Mouse (Mus musculus) CH12F3 (cell line): ENCODE measurements around the gene 9230102O04Rik.

Experiments used
- in situ Hi-C: fragments of 300-500 bp; cut with MboI; formaldehyde crosslinking; loops from 2 replicates; pipeline ENCODE4 v1.14.3; 2020; ENCODE audit warnings: low sequenced_read_pairs

The 9230102O04Rik gene

GRCm38 (mm10) chr2:9873757-9874156 lies 15.6 kb downstream of the 9230102O04Rik start:
- in situ Hi-C loops = no loop called here

GRCm38 (mm10) chr2:9872682-9873081 lies 16.7 kb downstream of the 9230102O04Rik start:
- in situ Hi-C loops = no loop called here

GRCm38 (mm10) chr2:9871798-9872197 lies 17.5 kb downstream of the 9230102O04Rik start:
- in situ Hi-C loops = no loop called here

- in situ Hi-C loops = no loop called here
Observed at GRCm38 (mm10) chr2:9871141-9871716, 18.1 kb downstream of the 9230102O04Rik start.

- in situ Hi-C loops = no loop called here
Observed at GRCm38 (mm10) chr2:9867092-9867825, 22.1 kb downstream of the 9230102O04Rik start.

- in situ Hi-C loops = no loop called here
Observed at GRCm38 (mm10) chr2:9860698-9861097, 28.6 kb downstream of the 9230102O04Rik start.

GRCm38 (mm10) chr2:9855861-9856260 lies 33.5 kb downstream of the 9230102O04Rik start:
- in situ Hi-C loops = no loop called here

GRCm38 (mm10) chr2:9852851-9853576 lies 36.3 kb downstream of the 9230102O04Rik start:
- in situ Hi-C loops = no loop called here

- in situ Hi-C loops = no loop called here
Observed at GRCm38 (mm10) chr2:9835195-9835594, 54.1 kb downstream of the 9230102O04Rik start.

- in situ Hi-C loops = no loop called here
Observed at GRCm38 (mm10) chr2:9833712-9834111, 55.6 kb downstream of the 9230102O04Rik start.
